Mouse (Mus musculus) ES-E14 (cell line): Measurements from ENCODE around the gene Galnt14. TPM values are rescaled to one million over a fixed set of nuclear protein-coding genes. Genes with fewer than 3 reads are reported as not detected.

Experiments used
- DNase-seq: peaks from one replicate; pipeline ENCODE4 v3.0.0-alpha.2; 2013; ENCODE audit warnings: low read depth, low spot score
- H3K27ac ChIP-seq: 2 replicates; pipeline ENCODE4 v1.5.1; 2012; ENCODE audit warnings: low read depth, mild to moderate bottlenecking, low read length, moderate library complexity, mixed read lengths; ENCODE audit not compliant: poor library complexity, insufficient read depth, severe bottlenecking
- H3K36me3 ChIP-seq: 2 replicates; pipeline ENCODE4 v1.6.1; 2012; ENCODE audit warnings: mild to moderate bottlenecking, low read length, moderate library complexity, mixed read lengths; ENCODE audit not compliant: control insufficient read depth, poor library complexity, insufficient read depth, severe bottlenecking
- H3K4me1 ChIP-seq, 2 experiments: fragments of 150-350 bp in 1 of 2; sonication (generic) in 1 of 2; 2 replicates each; pipeline ENCODE4 v1.6.1; 2012; ENCODE audit warnings: low read length in 2 of 2, mild to moderate bottlenecking in 1 of 2, mixed read lengths in 1 of 2; ENCODE audit not compliant: control insufficient read depth in 2 of 2, insufficient read depth in 2 of 2, poor library complexity in 1 of 2
- H3K4me3 ChIP-seq, 2 experiments: fragments of 150-350 bp in 1 of 2; sonication (generic) in 1 of 2; 2 replicates each; pipeline ENCODE4 v1.5.1; 2012; ENCODE audit warnings: low read length in 2 of 2, low read depth in 1 of 2, mild to moderate bottlenecking in 1 of 2, mixed read lengths in 1 of 2; ENCODE audit not compliant: insufficient read depth in 1 of 2, poor library complexity in 1 of 2, severe bottlenecking in 1 of 2
- H3K9ac ChIP-seq: 2 replicates; pipeline ENCODE4 v1.6.1; 2012; ENCODE audit warnings: low read depth, mild to moderate bottlenecking, low read length, mixed read lengths; ENCODE audit not compliant: poor library complexity, insufficient read depth, severe bottlenecking
- H3K9me3 ChIP-seq: fragments of 150-350 bp; sonication (generic); 2 replicates; pipeline ENCODE4 v1.6.1; 2012; ENCODE audit warnings: low read depth, mild to moderate bottlenecking, low read length; ENCODE audit not compliant: control insufficient read depth, insufficient read depth
- CHD2 ChIP-seq: IDR thresholded peaks from 2 replicates; pipeline ENCODE4 v1.6.1; 2014; ENCODE audit warnings: mild to moderate bottlenecking, low read depth, low read length, inconsistent platforms
- HCFC1 ChIP-seq: IDR thresholded peaks from 2 replicates; pipeline ENCODE4 v1.6.1; 2012; ENCODE audit warnings: low read length, inconsistent platforms, borderline replicate concordance; ENCODE audit not compliant: insufficient read depth
- MAFK ChIP-seq: IDR thresholded peaks from 2 replicates; pipeline ENCODE4 v1.6.1; 2014; ENCODE audit warnings: mild to moderate bottlenecking, low read depth, low read length, inconsistent platforms; ENCODE audit not compliant: insufficient read depth
- ZC3H11A ChIP-seq: IDR thresholded peaks from 2 replicates; pipeline ENCODE4 v1.6.1; 2012; ENCODE audit warnings: low read depth, mild to moderate bottlenecking, inconsistent platforms, low read length, borderline replicate concordance
- ZNF384 ChIP-seq: IDR thresholded peaks from 2 replicates; pipeline ENCODE4 v1.6.1; 2012; ENCODE audit warnings: low read depth, low read length, inconsistent platforms
- in situ Hi-C, 2 experiments: fragments of 600-800 bp; cut with MboI; formaldehyde crosslinking; loops; one replicate each; pipeline ENCODE4 v1.15.1; 2025; ENCODE audit warnings: low sequenced_read_pairs in 2 of 2, inconsistent platforms in 1 of 2; ENCODE audit not compliant: unreplicated experiment in 2 of 2
- total RNA-seq: library from RNA; depleted of rRNA; stranded (reverse); fragments of 300-350 nt; gene quantifications from 2 replicates; pipeline ENCODE4 v1.2.3, GENCODE M21; 2012

The Galnt14 gene
- total RNA-seq, 1 experiment, result 4.6 TPM

DNA sequence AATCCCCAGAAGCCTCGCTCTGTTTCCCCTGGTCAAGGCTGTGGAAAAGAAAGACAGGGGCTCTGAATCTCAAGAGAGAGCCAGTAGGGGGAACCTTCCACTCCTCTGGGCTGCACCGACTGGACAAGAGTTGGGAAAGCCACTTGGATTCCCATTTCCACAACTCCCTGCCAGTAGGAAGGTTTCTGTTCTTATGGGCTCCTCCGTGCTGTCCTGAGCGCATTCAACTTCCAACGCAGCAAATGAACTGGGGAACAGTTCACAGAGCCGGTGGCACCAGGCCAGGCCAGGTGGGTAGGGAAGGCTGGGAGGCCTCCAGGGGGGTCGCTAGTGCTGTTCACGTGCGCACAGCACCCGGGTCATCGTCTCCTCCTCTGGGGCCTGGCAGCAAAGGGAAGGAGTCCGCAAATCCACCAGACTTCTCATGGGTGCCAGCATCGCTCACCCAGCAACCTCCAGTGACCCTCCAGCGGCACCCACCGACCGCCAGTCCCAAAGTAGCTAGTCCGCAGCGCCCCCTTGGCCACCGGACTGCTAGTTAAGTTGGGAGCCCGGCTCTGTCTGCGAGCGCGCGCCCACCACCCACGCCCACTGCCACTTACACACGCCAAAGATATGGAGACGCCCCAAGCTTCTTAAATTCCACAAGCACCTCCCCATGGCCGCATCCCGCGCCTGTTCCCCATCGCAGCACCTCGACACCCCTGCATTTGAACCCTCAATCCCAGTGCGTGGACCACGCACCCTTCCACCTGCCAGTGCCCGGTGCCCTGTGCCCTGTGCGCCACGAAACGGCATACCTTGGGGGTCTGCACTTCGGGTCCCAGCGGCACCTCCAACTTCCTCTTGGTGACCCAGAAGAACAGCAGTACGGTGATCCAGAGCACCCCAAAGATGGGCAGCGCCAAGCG is 867 bp downstream of the Galnt14 start:
- H3K9me3 ChIP-seq, result no peaks in the 10 kb centered on the region
- H3K4me1 ChIP-seq, result no peaks in the 10 kb centered on the region
- no peak for TF ChIP-seq ZC3H11A
- no peak for TF ChIP-seq CHD2
- no peak for TF ChIP-seq MAFK
- no peak for TF ChIP-seq HCFC1
- TF ChIP-seq ZNF384, result no peak
- peak overlapping the region; percentile 68 to 70 for H3K4me3 ChIP-seq
- DNase-seq, result peak; percentile 13
- no peaks in the 10 kb centered on the region for H3K36me3 ChIP-seq
- peak overlapping the region; percentile 3; the same call in 1 of the 2 replicates for H3K9ac ChIP-seq
- in situ Hi-C loops, result no loop called here
- H3K27ac ChIP-seq, result no peak overlapping the region

DNA sequence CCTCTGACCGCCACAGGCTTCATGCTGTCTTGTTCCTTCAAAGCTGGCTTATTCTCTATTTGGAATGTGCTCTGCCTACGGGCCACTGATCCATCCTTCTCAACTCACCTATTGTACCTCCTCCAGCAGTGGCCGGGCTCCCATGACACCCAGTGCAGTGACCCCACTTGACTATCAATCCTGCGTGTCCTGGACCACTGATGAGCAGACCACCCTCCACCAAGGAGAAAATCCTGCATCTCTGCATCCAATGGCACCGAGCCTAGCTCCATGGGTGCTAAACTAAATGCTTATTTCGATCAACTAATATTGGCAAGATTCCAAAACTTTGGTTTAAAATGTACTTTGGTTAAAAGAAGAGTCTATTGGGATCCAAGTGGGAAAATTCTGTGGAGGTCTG is 1.8 kb downstream of the Galnt14 start:
- no peaks in the 10 kb centered on the region for H3K36me3 ChIP-seq
- H3K4me3 ChIP-seq, result no peak overlapping the region
- in situ Hi-C loops, result no loop called here
- H3K27ac ChIP-seq, result no peak overlapping the region
- H3K9me3 ChIP-seq, result no peaks in the 10 kb centered on the region
- H3K4me1 ChIP-seq, result no peaks in the 10 kb centered on the region
- TF ChIP-seq CHD2, result no peak
- no peak for TF ChIP-seq HCFC1
- TF ChIP-seq MAFK, result no peak
- TF ChIP-seq ZNF384, result no peak
- no peak for TF ChIP-seq ZC3H11A
- H3K9ac ChIP-seq, result no peak overlapping the region
- DNase-seq, result no peak

- Histone ChIP-seq H3K4me3 (no peak overlapping the region), H3K9me3 (no peaks in the 10 kb centered on the region), H3K4me1 (no peaks in the 10 kb centered on the region), H3K36me3 (no peaks in the 10 kb centered on the region), H3K27ac (no peak overlapping the region), H3K9ac (no peak overlapping the region)
- in situ Hi-C loops, result no loop called here
- TF ChIP-seq HCFC1 (no peak), MAFK (no peak), ZC3H11A (no peak), CHD2 (no peak), ZNF384 (no peak)
- DNase-seq, result no peak
Measured at GRCm38 (mm10) chr17:73703571-73703970, 6.7 kb downstream of the Galnt14 start.

- in situ Hi-C loops, result no loop called here
- Histone ChIP-seq H3K27ac (no peak overlapping the region), H3K4me1 (no peaks in the 10 kb centered on the region), H3K9me3 (no peaks in the 10 kb centered on the region), H3K36me3 (no peaks in the 10 kb centered on the region), H3K9ac (no peak overlapping the region), H3K4me3 (no peak overlapping the region)
- TF ChIP-seq ZC3H11A, result no peak
- no peak for TF ChIP-seq MAFK
- no peak for TF ChIP-seq HCFC1
- no peak for TF ChIP-seq ZNF384
- TF ChIP-seq CHD2, result no peak
- no peak for DNase-seq
Measured at GRCm38 (mm10) chr17:73701016-73701415, 9.2 kb downstream of the Galnt14 start.
